Mouse (Mus musculus) MEL (cell line): Measurements from ENCODE around the gene Gm13691. TPM values are rescaled to one million over a fixed set of nuclear protein-coding genes. Genes with fewer than 3 reads are reported as not detected.
"Not testable (repeated sequence)": the region's sequence is repeated elsewhere in the genome, so short reads cannot be mapped to it uniquely, and the experiment has no call there.

ENCODE experiments used
- DNase-seq: peaks from one replicate; pipeline ENCODE4 v3.0.0; 2011; ENCODE audit warnings: low read depth, low spot score
- H3K27ac ChIP-seq: 2 replicates; pipeline ENCODE4 v1.5.1; 2012; ENCODE audit warnings: low read depth, mild to moderate bottlenecking, control low read depth, low read length, moderate library complexity; ENCODE audit not compliant: control insufficient read depth
- H3K27me3 ChIP-seq, 2 experiments: fragments of 150-350 bp in 1 of 2; sonication (generic) in 1 of 2; 2 replicates each; pipeline ENCODE4 v1.6.1; 2012; ENCODE audit warnings: low read length in 2 of 2, mild to moderate bottlenecking in 2 of 2, improper control_type of control experiment in 1 of 2, moderate library complexity in 1 of 2; ENCODE audit not compliant: insufficient read depth in 2 of 2, control insufficient read depth in 1 of 2
- H3K36me3 ChIP-seq, 2 experiments: 2 replicates each; pipeline ENCODE4 v1.6.1; 2012 to 2014; ENCODE audit warnings: low read length in 2 of 2, improper control_type of control experiment in 1 of 2, inconsistent platforms in 1 of 2, mild to moderate bottlenecking in 1 of 2; ENCODE audit not compliant: insufficient read depth in 2 of 2, control insufficient read depth in 1 of 2
- H3K4me1 ChIP-seq, 2 experiments: fragments of 150-350 bp in 1 of 2; sonication (generic) in 1 of 2; 2 replicates each; pipeline ENCODE4 v1.6.1; 2012; ENCODE audit warnings: low read length in 2 of 2, improper control_type of control experiment in 1 of 2, mild to moderate bottlenecking in 1 of 2; ENCODE audit not compliant: insufficient read depth in 2 of 2, control insufficient read depth in 1 of 2
- H3K4me3 ChIP-seq, 2 experiments: fragments of 150-350 bp in 1 of 2; sonication (generic) in 1 of 2; 2 replicates each; pipeline ENCODE4 v1.5.1; 2012; ENCODE audit warnings: low read depth in 2 of 2, low read length in 2 of 2, mild to moderate bottlenecking in 2 of 2, moderate library complexity in 2 of 2, control low read depth in 1 of 2, improper control_type of control experiment in 1 of 2; ENCODE audit not compliant: control insufficient read depth in 1 of 2, insufficient read depth in 1 of 2
- H3K79me2 ChIP-seq: 2 replicates; pipeline ENCODE4 v1.6.1; 2012; ENCODE audit warnings: mild to moderate bottlenecking, low read length, moderate library complexity; ENCODE audit not compliant: control insufficient read depth, poor library complexity, insufficient read depth
- H3K9ac ChIP-seq: 2 replicates; pipeline ENCODE4 v1.6.1; 2012; ENCODE audit warnings: low read depth, mild to moderate bottlenecking, control low read depth, low read length, moderate library complexity; ENCODE audit not compliant: control insufficient read depth, poor library complexity, severe bottlenecking
- H3K9me3 ChIP-seq: fragments of 150-350 bp; sonication (generic); replicated peaks from 2 replicates; pipeline ENCODE4 v1.6.1; 2012; ENCODE audit warnings: mild to moderate bottlenecking, low read length, improper control_type of control experiment, moderate library complexity; ENCODE audit not compliant: insufficient read depth
- BHLHE40 ChIP-seq: IDR thresholded peaks from 2 replicates; pipeline ENCODE4 v1.6.1; 2012; ENCODE audit warnings: low read depth, mild to moderate bottlenecking, inconsistent platforms, low read length, improper control_type of control experiment, borderline replicate concordance
- CHD1 ChIP-seq: IDR thresholded peaks from 2 replicates; pipeline ENCODE4 v1.6.1; 2012; ENCODE audit warnings: low read depth, mild to moderate bottlenecking, inconsistent platforms, low read length, improper control_type of control experiment
- CHD2 ChIP-seq: IDR thresholded peaks from 2 replicates; pipeline ENCODE4 v1.6.1; 2011; ENCODE audit warnings: low read length, improper control_type of control experiment
- ELF1 ChIP-seq: IDR thresholded peaks from 2 replicates; pipeline ENCODE4 v1.6.1; 2014; ENCODE audit warnings: low read depth, mild to moderate bottlenecking, inconsistent platforms, low read length, improper control_type of control experiment, moderate library complexity
- EP300 ChIP-seq, 2 experiments: IDR thresholded peaks; 2 replicates each; pipeline ENCODE4 v1.6.1; 2011; ENCODE audit warnings: improper control_type of control experiment in 2 of 2, low read length in 2 of 2, low read depth in 1 of 2, mild to moderate bottlenecking in 1 of 2
- ETS1 ChIP-seq: IDR thresholded peaks from 2 replicates; pipeline ENCODE4 v1.6.1; 2012; ENCODE audit warnings: low read depth, mild to moderate bottlenecking, inconsistent platforms, low read length, improper control_type of control experiment, moderate library complexity
- GATA1 ChIP-seq: IDR thresholded peaks from 2 replicates; pipeline ENCODE4 v1.6.1; 2011; ENCODE audit warnings: low read depth, low read length, improper control_type of control experiment
- HCFC1 ChIP-seq: IDR thresholded peaks from 2 replicates; pipeline ENCODE4 v1.6.1; 2012; ENCODE audit warnings: low read depth, mild to moderate bottlenecking, inconsistent platforms, low read length, improper control_type of control experiment, moderate library complexity
- KAT2A ChIP-seq: conservative IDR thresholded peaks from 2 replicates; pipeline ENCODE4 v1.6.1; 2012; ENCODE audit warnings: low read depth, low read length, improper control_type of control experiment, inconsistent platforms
- MXI1 ChIP-seq: IDR thresholded peaks from 2 replicates; pipeline ENCODE4 v1.6.1; 2011; ENCODE audit warnings: mild to moderate bottlenecking, low read depth, low read length, improper control_type of control experiment
- MYB ChIP-seq: IDR thresholded peaks from 2 replicates; pipeline ENCODE4 v1.6.1; 2011; ENCODE audit warnings: mild to moderate bottlenecking, low read depth, low read length, improper control_type of control experiment
- MYC ChIP-seq: IDR thresholded peaks from 2 replicates; pipeline ENCODE4 v1.6.1; 2011; ENCODE audit warnings: low read depth, mild to moderate bottlenecking, low read length, improper control_type of control experiment, moderate library complexity
- NRF1 ChIP-seq: IDR thresholded peaks from 2 replicates; pipeline ENCODE4 v1.6.1; 2014; ENCODE audit warnings: low read depth, mild to moderate bottlenecking, inconsistent platforms, low read length, improper control_type of control experiment, moderate library complexity; ENCODE audit not compliant: poor library complexity, insufficient read depth, severe bottlenecking
- POLR2A ChIP-seq, 2 experiments: IDR thresholded peaks; 2 replicates each; pipeline ENCODE4 v1.6.1; 2011 to 2012; ENCODE audit warnings: low read length in 2 of 2, mild to moderate bottlenecking in 2 of 2, control low read depth in 1 of 2, improper control_type of control experiment in 1 of 2, low read depth in 1 of 2, moderate library complexity in 1 of 2; ENCODE audit not compliant: control insufficient read depth in 1 of 2, insufficient read depth in 1 of 2, poor library complexity in 1 of 2
- POLR2AphosphoS5 ChIP-seq: IDR thresholded peaks from 2 replicates; pipeline ENCODE4 v1.6.1; 2012; ENCODE audit warnings: low read depth, borderline replicate concordance, mild to moderate bottlenecking, inconsistent platforms, low read length, moderate library complexity, mixed read lengths
- RAD21 ChIP-seq: IDR thresholded peaks from 2 replicates; pipeline ENCODE4 v1.6.1; 2011; ENCODE audit warnings: mild to moderate bottlenecking, low read depth, low read length, improper control_type of control experiment
- SIN3A ChIP-seq: IDR thresholded peaks from 2 replicates; pipeline ENCODE4 v1.6.1; 2012; ENCODE audit warnings: low read length, improper control_type of control experiment, inconsistent platforms
- SMC3 ChIP-seq: IDR thresholded peaks from 2 replicates; pipeline ENCODE4 v1.6.1; 2011; ENCODE audit warnings: low read depth, low read length, improper control_type of control experiment
- TBP ChIP-seq: IDR thresholded peaks from 2 replicates; pipeline ENCODE4 v1.8.0; 2011; ENCODE audit warnings: low read depth, low read length, improper control_type of control experiment
- TCF12 ChIP-seq: IDR thresholded peaks from 2 replicates; pipeline ENCODE4 v1.6.1; 2014; ENCODE audit warnings: low read depth, mild to moderate bottlenecking, inconsistent platforms, low read length, improper control_type of control experiment, moderate library complexity
- UBTF ChIP-seq: IDR thresholded peaks from 2 replicates; pipeline ENCODE4 v1.6.1; 2012; ENCODE audit warnings: low read depth, mild to moderate bottlenecking, inconsistent platforms, low read length, improper control_type of control experiment, moderate library complexity, borderline replicate concordance; ENCODE audit not compliant: insufficient read depth
- ZC3H11A ChIP-seq: IDR thresholded peaks from 2 replicates; pipeline ENCODE4 v1.6.1; 2012; ENCODE audit warnings: low read depth, mild to moderate bottlenecking, inconsistent platforms, low read length, improper control_type of control experiment
- ZKSCAN1 ChIP-seq: IDR thresholded peaks from 2 replicates; pipeline ENCODE4 v1.6.1; 2012; ENCODE audit warnings: low read depth, mild to moderate bottlenecking, inconsistent platforms, low read length, improper control_type of control experiment, moderate library complexity
- ZMIZ1 ChIP-seq: IDR thresholded peaks from 2 replicates; pipeline ENCODE4 v1.6.1; 2012; ENCODE audit warnings: low read depth, mild to moderate bottlenecking, inconsistent platforms, low read length, improper control_type of control experiment, moderate library complexity
- ZNF384 ChIP-seq: IDR thresholded peaks from 2 replicates; pipeline ENCODE4 v1.6.1; 2012; ENCODE audit warnings: low read depth, mild to moderate bottlenecking, inconsistent platforms, low read length, improper control_type of control experiment
- polyA plus RNA-seq, 2 experiments: library from polyadenylated mRNA; stranded (reverse) in 1 of 2; unstranded in 1 of 2; fragments of >175 nt in 1 of 2; fragments of >200 nt in 1 of 2; gene quantifications; 2 replicates each; pipeline versions ENCODE4 v1.2.1 to v1.2.4; 2012; ENCODE audit warnings: low replicate concordance in 2 of 2, low read depth in 1 of 2; ENCODE audit not compliant: insufficient read length in 2 of 2, insufficient read depth in 1 of 2, missing spikeins in 1 of 2
- total RNA-seq: library from RNA; depleted of rRNA; stranded (reverse); fragments of 300-350 nt; gene quantifications from 2 replicates; pipeline ENCODE4 v1.2.3, GENCODE M21; 2012

The Gm13691 gene
- total and polyA plus RNA-seq, 3 experiments, result 0.08 TPM; not detected in 1

- Histone ChIP-seq H3K27ac (no peak overlapping the region), H3K36me3 (no peaks in the 10 kb centered on the region), H3K9ac (no peak overlapping the region), H3K27me3 (0 out of 4 replicates have a peak, but pooled peaks cover 0 to 2% of the 10 kb centered on the region in 2 experiments), H3K4me3 (no peak overlapping the region), H3K9me3 (no peaks in the 10 kb centered on the region), H3K4me1 (no peaks in the 10 kb centered on the region), H3K79me2 (no peaks in the 10 kb centered on the region)
- TF ChIP-seq GATA1, result no peak
- no peak for TF ChIP-seq KAT2A
- TF ChIP-seq TBP, result no peak
- no peak for TF ChIP-seq MYB
- TF ChIP-seq SIN3A, result no peak
- no peak for TF ChIP-seq POLR2AphosphoS5
- TF ChIP-seq ZNF384, result no peak
- TF ChIP-seq EP300 (IDR thresholded peaks at IDR 0.05; ENCODE audit: low read depth in 1 of 2, low read length in 2 of 2), result no peak
- TF ChIP-seq HCFC1, result no peak
- TF ChIP-seq ZC3H11A, result no peak
- no peak for TF ChIP-seq TCF12
- no peak for TF ChIP-seq MYC
- TF ChIP-seq RAD21, result no peak
- DNase-seq, result no peak
Observed at GRCm38 (mm10) chr2:84009818-84010217, 19.5 kb downstream of the Gm13691 start.

- no peak overlapping the region for H3K27ac ChIP-seq
- no peak for DNase-seq
- H3K79me2 ChIP-seq, result no peaks in the 10 kb centered on the region
- no peak overlapping the region for H3K9ac ChIP-seq
- TF ChIP-seq ELF1, result no peak
- TF ChIP-seq ZC3H11A, result no peak
- no peak for TF ChIP-seq NRF1
- no peak for TF ChIP-seq ZNF384
- TF ChIP-seq SMC3, result no peak
- no peak for TF ChIP-seq ZKSCAN1
- TF ChIP-seq BHLHE40, result no peak
- no peak for TF ChIP-seq UBTF
- no peak for TF ChIP-seq MYC
- no peak for TF ChIP-seq POLR2A (IDR thresholded peaks at IDR 0.05; ENCODE audit: control insufficient read depth in 1 of 2, insufficient read depth in 1 of 2, low read depth in 1 of 2, low read length in 2 of 2, poor library complexity in 1 of 2)
- no peak for TF ChIP-seq ETS1
- TF ChIP-seq ZMIZ1, result no peak
- no peak for TF ChIP-seq TBP
- no peak for TF ChIP-seq SIN3A
- TF ChIP-seq MXI1, result no peak
- TF ChIP-seq CHD1, result no peak
- no peak for TF ChIP-seq TCF12
- no peak for TF ChIP-seq CHD2
- TF ChIP-seq, all 39 proteins: peak for 0
- Histone ChIP-seq H3K27me3 (peaks cover 0 to 2% of the 10 kb centered on the region in 2 experiments; a peak in 1 of 4 replicates), H3K36me3 (no peaks in the 10 kb centered on the region), H3K9me3 (no peaks in the 10 kb centered on the region), H3K4me1 (no peaks in the 10 kb centered on the region), H3K4me3 (no peak overlapping the region)
Observed at GRCm38 (mm10) chr2:84014572-84014971, 24.2 kb downstream of the Gm13691 start.

- not testable (repeated sequence) for H3K27ac ChIP-seq, H3K9me3 ChIP-seq, DNase-seq, H3K36me3 ChIP-seq, H3K79me2 ChIP-seq, H3K9ac ChIP-seq, H3K27me3 ChIP-seq, H3K4me1 ChIP-seq, H3K4me3 ChIP-seq
Observed at GRCm38 (mm10) chr2:84016291-84016690, 25.9 kb downstream of the Gm13691 start.
